Mouse (Mus musculus) liver, embryonic 12.5 days (tissue): ENCODE results near the gene Tsc2. TPM values are rescaled to one million over a fixed set of nuclear protein-coding genes. Genes with fewer than 3 reads are reported as not detected.

Experiments used
- ATAC-seq: fragments of 200-750 bp; cut with Nextera tagmentation; 2 replicates; pipeline ENCODE4 v1.8.0; 2017; ENCODE audit warnings: moderate number of reproducible peaks, mild to moderate bottlenecking, moderate library complexity
- H3K27ac ChIP-seq: fragments of 300-500 bp; sonication (generic); 2 replicates; pipeline ENCODE4 v1.5.1; 2016; ENCODE audit warnings: mild to moderate bottlenecking
- H3K27me3 ChIP-seq: fragments of 300-500 bp; sonication (generic); replicated peaks from 2 replicates; pipeline ENCODE4 v1.6.1; 2016; ENCODE audit warnings: mild to moderate bottlenecking, moderate library complexity
- H3K36me3 ChIP-seq: fragments of 300-500 bp; sonication (generic); 2 replicates; pipeline ENCODE4 v1.6.1; 2016; ENCODE audit warnings: mild to moderate bottlenecking, moderate library complexity
- H3K4me1 ChIP-seq: fragments of 300-500 bp; sonication (generic); 2 replicates; pipeline ENCODE4 v1.6.1; 2016
- H3K4me2 ChIP-seq: fragments of 300-500 bp; sonication (generic); 2 replicates; pipeline ENCODE4 v1.6.1; 2016; ENCODE audit warnings: mild to moderate bottlenecking, moderate library complexity
- H3K4me3 ChIP-seq: fragments of 300-500 bp; sonication (generic); 2 replicates; pipeline ENCODE4 v1.5.1; 2016; ENCODE audit warnings: mild to moderate bottlenecking, moderate library complexity
- H3K9ac ChIP-seq: fragments of 300-500 bp; sonication (generic); 2 replicates; pipeline ENCODE4 v1.6.1; 2016; ENCODE audit warnings: mild to moderate bottlenecking, moderate library complexity
- H3K9me3 ChIP-seq: fragments of 300-500 bp; sonication (generic); replicated peaks from 2 replicates; pipeline ENCODE4 v1.6.1; 2016; ENCODE audit warnings: mild to moderate bottlenecking, moderate library complexity
- WGBS: fragments of 180-500 bp; shearing (Covaris S2); methylation state at CpG from one replicate; pipeline ENCODE4 v1.1.7; 2016; ENCODE audit not compliant: insufficient replicate concordance; 5-methylcytosine and 5-hydroxymethylcytosine counted together
- microRNA-seq: library from miRNA; unstranded; fragments of <30 nt; microRNA quantifications from one replicate; pipeline ENCODE4, GENCODE M21; 2017
- polyA plus RNA-seq: library from polyadenylated mRNA; unstranded; fragments of >200 nt; fragmentation: Nextera tagmentation; extraction: Ambion mirVana; gene quantifications from 2 replicates; pipeline ENCODE4 v1.2.1, GENCODE M21; 2016

The Tsc2 gene
- polyA plus RNA-seq, 1 experiment from 2014 or later, result 30.8 TPM

DNA sequence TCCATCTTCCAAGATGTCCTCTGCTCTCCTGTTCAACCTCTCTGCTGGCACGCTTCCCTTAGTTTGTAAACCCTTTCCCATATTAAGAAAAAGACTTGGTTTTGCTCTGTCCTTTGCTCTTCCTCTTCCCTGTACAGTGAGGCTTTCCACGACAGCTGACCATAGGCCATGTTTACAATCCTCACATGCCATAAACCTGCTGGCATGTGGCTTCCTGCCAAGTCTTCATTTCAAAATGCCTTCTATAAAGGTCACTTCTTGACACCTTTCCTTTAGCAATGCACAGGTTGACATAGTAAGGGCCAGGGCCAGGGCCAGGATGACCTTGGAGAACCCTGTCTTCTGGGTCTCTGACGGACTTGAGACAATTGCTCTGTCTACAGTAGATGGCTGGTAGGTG, 86.2 kb downstream of the Tsc2 start:
- WGBS, result 76% methylated on average over 3 of the region's 3 CpGs
- Histone ChIP-seq H3K4me2 (no peak overlapping the region), H3K27me3 (peaks cover 11% of the 10 kb centered on the region), H3K9me3 (no peaks in the 10 kb centered on the region), H3K27ac (no peak overlapping the region), H3K36me3 (no peaks in the 10 kb centered on the region), H3K4me3 (no peak overlapping the region), H3K9ac (no peak overlapping the region), H3K4me1 (peaks cover 34% of the 10 kb centered on the region)
- no peak for ATAC-seq

Small RNA genes lying within 50 kb of the gene (microRNA-seq; reads per million reads assigned to microRNA genes)
- gene Gm24589, result not detected

Other genes starting within 250 kb of the Tsc2 start
- gene Rnps1, start 218.1 kb downstream of the Tsc2 start, polyA plus RNA-seq, result 195 and 204 TPM in 2 replicates
- 92.1 and 100 TPM in 2 replicates for gene Eci1, start 206.0 kb downstream of the Tsc2 start, polyA plus RNA-seq
- 0.70 and 0.96 TPM in 2 replicates for gene Dnase1l2, start 189.5 kb downstream of the Tsc2 start, polyA plus RNA-seq
- 19.2 and 20.7 TPM in 2 replicates for gene E4f1, start 162.3 kb downstream of the Tsc2 start, polyA plus RNA-seq
- gene Pgp, start 162.2 kb downstream of the Tsc2 start, polyA plus RNA-seq, result 99.5 and 101 TPM in 2 replicates
- gene Bricd5, start 158.7 kb downstream of the Tsc2 start, polyA plus RNA-seq, result 0.18 TPM in 1 of 2 replicates, not detected in the other
- 17.2 and 19.4 TPM in 2 replicates for gene Mlst8, start 153.6 kb downstream of the Tsc2 start, polyA plus RNA-seq
- gene Caskin1, start 144.0 kb downstream of the Tsc2 start, polyA plus RNA-seq, result 0.14 and 0.32 TPM in 2 replicates
- 52.2 and 55.4 TPM in 2 replicates for gene Traf7, start 104.7 kb downstream of the Tsc2 start, polyA plus RNA-seq
- 1.3 and 1.9 TPM in 2 replicates for gene Rab26, start 98.4 kb downstream of the Tsc2 start, polyA plus RNA-seq
- gene Pkd1, start 82.8 kb downstream of the Tsc2 start, polyA plus RNA-seq, result 6.0 and 6.5 TPM in 2 replicates
- 11.3 and 12.4 TPM in 2 replicates for gene Nthl1, start 50 bp upstream of the Tsc2 start, polyA plus RNA-seq
- 14.6 and 15.2 TPM in 2 replicates for gene Slc9a3r2, start 17.7 kb upstream of the Tsc2 start, polyA plus RNA-seq
- 0.33 TPM in 1 of 2 replicates, not detected in the other for gene Npw, start 25.8 kb upstream of the Tsc2 start, polyA plus RNA-seq
- gene Zfp598, start 37.1 kb upstream of the Tsc2 start, polyA plus RNA-seq, result 19.7 and 20.4 TPM in 2 replicates
- 0.06 and 0.27 TPM in 2 replicates for gene Syngr3, start 57.3 kb upstream of the Tsc2 start, polyA plus RNA-seq
- 51.4 and 52.5 TPM in 2 replicates for gene Gfer, start 63.5 kb upstream of the Tsc2 start, polyA plus RNA-seq
- 0.51 and 0.58 TPM in 2 replicates for gene Noxo1, start 63.6 kb upstream of the Tsc2 start, polyA plus RNA-seq
- gene Tbl3, start 75.0 kb upstream of the Tsc2 start, polyA plus RNA-seq, result 65.4 and 71.8 TPM in 2 replicates
- 0.19 and 0.46 TPM in 2 replicates for gene Rnf151, start 85.4 kb upstream of the Tsc2 start, polyA plus RNA-seq
- gene Rps2, start 85.5 kb upstream of the Tsc2 start, polyA plus RNA-seq, result 1,444 and 1,454 TPM in 2 replicates
- 233 and 239 TPM in 2 replicates for gene Ndufb10, start 91.8 kb upstream of the Tsc2 start, polyA plus RNA-seq
- not detected in 2 replicates for gene Rpl3l, start 95.2 kb upstream of the Tsc2 start, polyA plus RNA-seq
- 20.8 and 21.6 TPM in 2 replicates for gene Msrb1, start 104.0 kb upstream of the Tsc2 start, polyA plus RNA-seq
- not detected in 2 replicates for gene Hs3st6, start 120.4 kb upstream of the Tsc2 start, polyA plus RNA-seq
- gene Meiob, start 171.7 kb upstream of the Tsc2 start, polyA plus RNA-seq, result 1.5 TPM in 2 replicates
- gene Hagh, start 207.5 kb upstream of the Tsc2 start, polyA plus RNA-seq, result 61.1 and 64.8 TPM in 2 replicates
- gene Fahd1, start 217.7 kb upstream of the Tsc2 start, polyA plus RNA-seq, result 34.2 and 34.6 TPM in 2 replicates
- 5.3 and 5.4 TPM in 2 replicates for gene Igfals, start 233.4 kb upstream of the Tsc2 start, polyA plus RNA-seq